Mouse (Mus musculus): ENCODE data around the gene Atxn10. TPM values are rescaled to one million over a fixed set of nuclear protein-coding genes. Genes with fewer than 3 reads are reported as not detected.

The Atxn10 gene
- polyA plus RNA-seq, 1 experiment from 2014 or later: 548 TPM

- H3K4me1 ChIP-seq (ENCODE audit: control insufficient read depth, insufficient read depth, low read length): peaks cover 10% of the 10 kb centered on the region; the same call in 1 of the 2 replicates
- H3K27me3 ChIP-seq (ENCODE audit: control insufficient read depth, insufficient read depth, low read depth, low read length): no peaks in the 10 kb centered on the region
- H3K4me3 ChIP-seq (ENCODE audit: low read depth, low read length): no peak overlapping the region
- no peak overlapping the region for H3K27ac ChIP-seq (ENCODE audit: low read length)
- H3K36me3 ChIP-seq (ENCODE audit: control insufficient read depth, insufficient read depth, low read length): no peaks in the 10 kb centered on the region
- H3K9ac ChIP-seq (ENCODE audit: low read depth, low read length): no peak overlapping the region
- 49% methylated on average over 4 of the region's 4 CpGs for WGBS
- H3K9me3 ChIP-seq (replicated peaks; ENCODE audit: control insufficient read depth, low read length, poor library complexity, severe bottlenecking): no peaks in the 10 kb centered on the region
- ATAC-seq: no peak
- no peak overlapping the region for H3K4me2 ChIP-seq (ENCODE audit: low read length)
Measured at GRCm38 (mm10) chr15:85404739-85405138, 68.7 kb downstream of the Atxn10 start.

- H3K27ac ChIP-seq (ENCODE audit: low read length): peak overlapping the region; percentile 17; the same call in 1 of the 2 replicates
- H3K4me2 ChIP-seq (ENCODE audit: low read length): no peak overlapping the region
- H3K9ac ChIP-seq (ENCODE audit: low read depth, low read length): no peak overlapping the region
- H3K9me3 ChIP-seq (replicated peaks; ENCODE audit: control insufficient read depth, low read length, poor library complexity, severe bottlenecking): no peaks in the 10 kb centered on the region
- WGBS: 74% methylated on average over 3 of the region's 3 CpGs
- H3K4me3 ChIP-seq (ENCODE audit: low read depth, low read length): no peak overlapping the region
- no peaks in the 10 kb centered on the region for H3K36me3 ChIP-seq (ENCODE audit: control insufficient read depth, insufficient read depth, low read length)
- no peaks in the 10 kb centered on the region for H3K27me3 ChIP-seq (ENCODE audit: control insufficient read depth, insufficient read depth, low read depth, low read length)
- H3K4me1 ChIP-seq (ENCODE audit: control insufficient read depth, insufficient read depth, low read length): peaks cover 10% of the 10 kb centered on the region; the same call in 1 of the 2 replicates
- ATAC-seq: no peak
Measured at GRCm38 (mm10) chr15:85405567-85405966, 69.5 kb downstream of the Atxn10 start.

GRCm38 (mm10) chr15:85406846-85407245 is 70.8 kb downstream of the Atxn10 start:
- Histone ChIP-seq H3K9me3 (replicated peaks; ENCODE audit: control insufficient read depth, low read length, poor library complexity, severe bottlenecking) (no peaks in the 10 kb centered on the region), H3K4me2 (ENCODE audit: low read length) (no peak overlapping the region), H3K4me1 (ENCODE audit: control insufficient read depth, insufficient read depth, low read length) (peaks cover 10% of the 10 kb centered on the region; the same call in 1 of the 2 replicates), H3K36me3 (ENCODE audit: control insufficient read depth, insufficient read depth, low read length) (no peaks in the 10 kb centered on the region), H3K27me3 (ENCODE audit: control insufficient read depth, insufficient read depth, low read depth, low read length) (no peaks in the 10 kb centered on the region), H3K27ac (ENCODE audit: low read length) (no peak overlapping the region), H3K9ac (ENCODE audit: low read depth, low read length) (no peak overlapping the region), H3K4me3 (ENCODE audit: low read depth, low read length) (no peak overlapping the region)
- ATAC-seq: no peak
- WGBS: 78% methylated on average over 1 of the region's 1 CpGs

GRCm38 (mm10) chr15:85407342-85407741 is 71.3 kb downstream of the Atxn10 start:
- no peak overlapping the region for H3K27ac ChIP-seq (ENCODE audit: low read length)
- H3K4me2 ChIP-seq (ENCODE audit: low read length): no peak overlapping the region
- H3K4me3 ChIP-seq (ENCODE audit: low read depth, low read length): no peak overlapping the region
- H3K36me3 ChIP-seq (ENCODE audit: control insufficient read depth, insufficient read depth, low read length): no peaks in the 10 kb centered on the region
- H3K27me3 ChIP-seq (ENCODE audit: control insufficient read depth, insufficient read depth, low read depth, low read length): no peaks in the 10 kb centered on the region
- H3K4me1 ChIP-seq (ENCODE audit: control insufficient read depth, insufficient read depth, low read length): peaks cover 10% of the 10 kb centered on the region; the same call in 1 of the 2 replicates
- H3K9ac ChIP-seq (ENCODE audit: low read depth, low read length): no peak overlapping the region
- 77% methylated on average over 3 of the region's 3 CpGs for WGBS
- no peak for ATAC-seq
- no peaks in the 10 kb centered on the region for H3K9me3 ChIP-seq (replicated peaks; ENCODE audit: control insufficient read depth, low read length, poor library complexity, severe bottlenecking)

- H3K4me2 ChIP-seq (ENCODE audit: low read length): no peak overlapping the region
- H3K27ac ChIP-seq (ENCODE audit: low read length): no peak overlapping the region
- no peak for ATAC-seq
Measured at GRCm38 (mm10) chr15:85408790-85409189, 72.7 kb downstream of the Atxn10 start.

GRCm38 (mm10) chr15:85409245-85409783 is 73.3 kb downstream of the Atxn10 start:
- Histone ChIP-seq H3K36me3 (ENCODE audit: control insufficient read depth, insufficient read depth, low read length) (no peaks in the 10 kb centered on the region), H3K4me3 (ENCODE audit: low read depth, low read length) (no peak overlapping the region), H3K4me2 (ENCODE audit: low read length) (no peak overlapping the region), H3K9me3 (replicated peaks; ENCODE audit: control insufficient read depth, low read length, poor library complexity, severe bottlenecking) (no peaks in the 10 kb centered on the region), H3K4me1 (ENCODE audit: control insufficient read depth, insufficient read depth, low read length) (peaks cover 7% of the 10 kb centered on the region; the same call in 1 of the 2 replicates), H3K9ac (ENCODE audit: low read depth, low read length) (no peak overlapping the region), H3K27ac (ENCODE audit: low read length) (no peak overlapping the region), H3K27me3 (ENCODE audit: control insufficient read depth, insufficient read depth, low read depth, low read length) (no peaks in the 10 kb centered on the region)
- ATAC-seq: no peak
- WGBS: 67% methylated on average over 8 of the region's 8 CpGs

More at GRCm38 (mm10) chr15:85408790-85409189, 72.7 kb downstream of the Atxn10 start:
- H3K27me3 ChIP-seq (ENCODE audit: control insufficient read depth, insufficient read depth, low read depth, low read length): no peaks in the 10 kb centered on the region
- H3K4me3 ChIP-seq (ENCODE audit: low read depth, low read length): no peak overlapping the region
- no peaks in the 10 kb centered on the region for H3K36me3 ChIP-seq (ENCODE audit: control insufficient read depth, insufficient read depth, low read length)
- no peaks in the 10 kb centered on the region for H3K9me3 ChIP-seq (replicated peaks; ENCODE audit: control insufficient read depth, low read length, poor library complexity, severe bottlenecking)
- WGBS: 86% methylated on average over 5 of the region's 5 CpGs
- peaks cover 8% of the 10 kb centered on the region; the same call in 1 of the 2 replicates for H3K4me1 ChIP-seq (ENCODE audit: control insufficient read depth, insufficient read depth, low read length)
- H3K9ac ChIP-seq (ENCODE audit: low read depth, low read length): no peak overlapping the region

GRCm38 (mm10) chr15:85409836-85410235 is 73.8 kb downstream of the Atxn10 start:
- Histone ChIP-seq H3K4me2 (ENCODE audit: low read length) (no peak overlapping the region), H3K4me3 (ENCODE audit: low read depth, low read length) (no peak overlapping the region), H3K9ac (ENCODE audit: low read depth, low read length) (no peak overlapping the region), H3K27me3 (ENCODE audit: control insufficient read depth, insufficient read depth, low read depth, low read length) (no peaks in the 10 kb centered on the region), H3K36me3 (ENCODE audit: control insufficient read depth, insufficient read depth, low read length) (no peaks in the 10 kb centered on the region), H3K27ac (ENCODE audit: low read length) (no peak overlapping the region), H3K9me3 (replicated peaks; ENCODE audit: control insufficient read depth, low read length, poor library complexity, severe bottlenecking) (no peaks in the 10 kb centered on the region), H3K4me1 (ENCODE audit: control insufficient read depth, insufficient read depth, low read length) (peaks cover 4% of the 10 kb centered on the region; the same call in 1 of the 2 replicates)
- WGBS: 73% methylated on average over 6 of the region's 6 CpGs
- no peak for ATAC-seq

GRCm38 (mm10) chr15:85414620-85415019 is 78.6 kb downstream of the Atxn10 start:
- Histone ChIP-seq H3K27me3 (ENCODE audit: control insufficient read depth, insufficient read depth, low read depth, low read length) (no peaks in the 10 kb centered on the region), H3K4me3 (ENCODE audit: low read depth, low read length) (no peak overlapping the region), H3K4me2 (ENCODE audit: low read length) (no peak overlapping the region), H3K9ac (ENCODE audit: low read depth, low read length) (no peak overlapping the region), H3K36me3 (ENCODE audit: control insufficient read depth, insufficient read depth, low read length) (no peaks in the 10 kb centered on the region), H3K9me3 (replicated peaks; ENCODE audit: control insufficient read depth, low read length, poor library complexity, severe bottlenecking) (no peaks in the 10 kb centered on the region), H3K27ac (ENCODE audit: low read length) (no peak overlapping the region), H3K4me1 (ENCODE audit: control insufficient read depth, insufficient read depth, low read length) (no peaks in the 10 kb centered on the region; the same call in 1 of the 2 replicates)
- WGBS: 85% methylated on average over 2 of the region's 2 CpGs
- no peak for ATAC-seq

GRCm38 (mm10) chr15:85420686-85421085 is 84.6 kb downstream of the Atxn10 start:
- no peaks in the 10 kb centered on the region for H3K27me3 ChIP-seq (ENCODE audit: control insufficient read depth, insufficient read depth, low read depth, low read length)
- WGBS: 72% methylated on average over 2 of the region's 2 CpGs
- no peaks in the 10 kb centered on the region for H3K9me3 ChIP-seq (replicated peaks; ENCODE audit: control insufficient read depth, low read length, poor library complexity, severe bottlenecking)
- no peak for ATAC-seq
- H3K36me3 ChIP-seq (ENCODE audit: control insufficient read depth, insufficient read depth, low read length): no peaks in the 10 kb centered on the region
- no peak overlapping the region for H3K4me2 ChIP-seq (ENCODE audit: low read length)
- no peak overlapping the region for H3K4me3 ChIP-seq (ENCODE audit: low read depth, low read length)
- no peak overlapping the region for H3K9ac ChIP-seq (ENCODE audit: low read depth, low read length)
- H3K27ac ChIP-seq (ENCODE audit: low read length): no peak overlapping the region
- H3K4me1 ChIP-seq (ENCODE audit: control insufficient read depth, insufficient read depth, low read length): no peaks in the 10 kb centered on the region; the same call in 1 of the 2 replicates

All from midbrain, embryonic 16.5 days (tissue).